Mouse (Mus musculus): ENCODE results near the gene Gm9803. TPM values are rescaled to one million over a fixed set of nuclear protein-coding genes. Genes with fewer than 3 reads are reported as not detected.
A peak's percentile ranks its signal among the peaks of the same experiment; 100 is the strongest.

Gene Gm9803
- polyA plus RNA-seq, 1 experiment from 2014 or later = 13.8 TPM

GRCm38 (mm10) chr10:43483426-43483995 lies 40.4 kb upstream of the Gm9803 start:
- Histone ChIP-seq H3K4me1 (ENCODE audit: insufficient read depth, low read length) (peaks cover 34% of the 10 kb centered on the region), H3K9ac (replicated peaks; ENCODE audit: low read length) (peak overlapping the region; percentile 27), H3K27me3 (ENCODE audit: insufficient read depth, low read length) (no peaks in the 10 kb centered on the region), H3K27ac (ENCODE audit: low read length) (peak overlapping the region; percentile 52), H3K4me2 (replicated peaks; ENCODE audit: low read depth, low read length) (no peak overlapping the region; the same call in 1 of the 2 replicates), H3K4me3 (ENCODE audit: low read length) (no peak overlapping the region), H3K9me3 (ENCODE audit: low read length) (no peaks in the 10 kb centered on the region), H3K36me3 (ENCODE audit: insufficient read depth, low read length) (no peaks in the 10 kb centered on the region)
- WGBS = 25% methylated on average over 9 of the region's 9 CpGs
- ATAC-seq (ENCODE audit: low FRiP score, low TSS enrichment) = no peak

GRCm38 (mm10) chr10:43485751-43486268 lies 38.1 kb upstream of the Gm9803 start:
- Histone ChIP-seq H3K4me3 (ENCODE audit: low read length) (no peak overlapping the region), H3K4me2 (replicated peaks; ENCODE audit: low read depth, low read length) (no peak overlapping the region), H3K4me1 (ENCODE audit: insufficient read depth, low read length) (peaks cover 43% of the 10 kb centered on the region), H3K9me3 (ENCODE audit: low read length) (no peaks in the 10 kb centered on the region), H3K27me3 (ENCODE audit: insufficient read depth, low read length) (no peaks in the 10 kb centered on the region), H3K9ac (replicated peaks; ENCODE audit: low read length) (no peak overlapping the region), H3K36me3 (ENCODE audit: insufficient read depth, low read length) (no peaks in the 10 kb centered on the region), H3K27ac (ENCODE audit: low read length) (no peak overlapping the region)
- no peak for ATAC-seq (ENCODE audit: low FRiP score, low TSS enrichment)
- WGBS = 74% methylated on average over 6 of the region's 6 CpGs

- H3K4me1 ChIP-seq (ENCODE audit: insufficient read depth, low read length) = peaks cover 34% of the 10 kb centered on the region
- no peak overlapping the region for H3K4me3 ChIP-seq (ENCODE audit: low read length)
- H3K9me3 ChIP-seq (ENCODE audit: low read length) = no peaks in the 10 kb centered on the region
- H3K36me3 ChIP-seq (ENCODE audit: insufficient read depth, low read length) = no peaks in the 10 kb centered on the region
- H3K27ac ChIP-seq (ENCODE audit: low read length) = no peak overlapping the region
- H3K4me2 ChIP-seq (replicated peaks; ENCODE audit: low read depth, low read length) = no peak overlapping the region
- no peaks in the 10 kb centered on the region for H3K27me3 ChIP-seq (ENCODE audit: insufficient read depth, low read length)
- no peak for ATAC-seq (ENCODE audit: low FRiP score, low TSS enrichment)
- H3K9ac ChIP-seq (replicated peaks; ENCODE audit: low read length) = no peak overlapping the region
- 73% methylated on average over 3 of the region's 3 CpGs for WGBS
Observed at GRCm38 (mm10) chr10:43487441-43488010, 36.4 kb upstream of the Gm9803 start.

- no peak overlapping the region for H3K4me2 ChIP-seq (replicated peaks; ENCODE audit: low read depth, low read length)
- WGBS = 63% methylated on average over 4 of the region's 4 CpGs
- peaks cover 30% of the 10 kb centered on the region for H3K4me1 ChIP-seq (ENCODE audit: insufficient read depth, low read length)
- H3K27me3 ChIP-seq (ENCODE audit: insufficient read depth, low read length) = no peaks in the 10 kb centered on the region
- no peak overlapping the region for H3K27ac ChIP-seq (ENCODE audit: low read length)
- no peak overlapping the region for H3K9ac ChIP-seq (replicated peaks; ENCODE audit: low read length)
- no peaks in the 10 kb centered on the region for H3K9me3 ChIP-seq (ENCODE audit: low read length)
- no peaks in the 10 kb centered on the region for H3K36me3 ChIP-seq (ENCODE audit: insufficient read depth, low read length)
- ATAC-seq (ENCODE audit: low FRiP score, low TSS enrichment) = no peak
- H3K4me3 ChIP-seq (ENCODE audit: low read length) = no peak overlapping the region
Observed at GRCm38 (mm10) chr10:43488258-43488657, 35.6 kb upstream of the Gm9803 start.

- WGBS = 83% methylated on average over 7 of the region's 7 CpGs
- Histone ChIP-seq H3K4me3 (ENCODE audit: low read length) (no peak overlapping the region), H3K27ac (ENCODE audit: low read length) (0 out of 2 replicates have a peak overlapping the region, but pooled peaks have one; percentile 71), H3K4me2 (replicated peaks; ENCODE audit: low read depth, low read length) (no peak overlapping the region), H3K4me1 (ENCODE audit: insufficient read depth, low read length) (peaks cover 24% of the 10 kb centered on the region), H3K9ac (replicated peaks; ENCODE audit: low read length) (no peak overlapping the region), H3K36me3 (ENCODE audit: insufficient read depth, low read length) (0 out of 2 replicates have a peak, but pooled peaks cover under 1% of the 10 kb centered on the region), H3K27me3 (ENCODE audit: insufficient read depth, low read length) (no peaks in the 10 kb centered on the region), H3K9me3 (ENCODE audit: low read length) (no peaks in the 10 kb centered on the region)
- ATAC-seq (ENCODE audit: low FRiP score, low TSS enrichment) = 0 out of 2 replicates have a peak, but pooled peaks have one; percentile 3
Observed at GRCm38 (mm10) chr10:43489139-43489538, 34.7 kb upstream of the Gm9803 start.

GRCm38 (mm10) chr10:43489550-43489949 lies 34.3 kb upstream of the Gm9803 start:
- 0 out of 2 replicates have a peak, but pooled peaks have one; percentile 50 for ATAC-seq (ENCODE audit: low FRiP score, low TSS enrichment)
- WGBS = 21% methylated on average over 6 of the region's 6 CpGs
- H3K27ac ChIP-seq (ENCODE audit: low read length) = peak overlapping the region; percentile 71; the same call in 1 of the 2 replicates

GRCm38 (mm10) chr10:43490034-43490433 lies 33.9 kb upstream of the Gm9803 start:
- peak; percentile 24; the same call in 1 of the 2 replicates for ATAC-seq (ENCODE audit: low FRiP score, low TSS enrichment)
- 57% methylated on average over 8 of the region's 8 CpGs for WGBS

More at GRCm38 (mm10) chr10:43489550-43489949, 34.3 kb upstream of the Gm9803 start:
- Histone ChIP-seq H3K36me3 (ENCODE audit: insufficient read depth, low read length) (peaks cover 4% of the 10 kb centered on the region; the same call in 1 of the 2 replicates), H3K9ac (replicated peaks; ENCODE audit: low read length) (no peak overlapping the region), H3K4me2 (replicated peaks; ENCODE audit: low read depth, low read length) (no peak overlapping the region), H3K4me1 (ENCODE audit: insufficient read depth, low read length) (peaks cover 24% of the 10 kb centered on the region), H3K4me3 (ENCODE audit: low read length) (no peak overlapping the region), H3K9me3 (ENCODE audit: low read length) (no peaks in the 10 kb centered on the region), H3K27me3 (ENCODE audit: insufficient read depth, low read length) (no peaks in the 10 kb centered on the region)

GRCm38 (mm10) chr10:43490846-43491245 lies 33.0 kb upstream of the Gm9803 start:
- peaks cover 17% of the 10 kb centered on the region for H3K36me3 ChIP-seq (ENCODE audit: insufficient read depth, low read length)
- H3K4me2 ChIP-seq (replicated peaks; ENCODE audit: low read depth, low read length) = no peak overlapping the region
- no peak overlapping the region for H3K9ac ChIP-seq (replicated peaks; ENCODE audit: low read length)
- no peaks in the 10 kb centered on the region for H3K27me3 ChIP-seq (ENCODE audit: insufficient read depth, low read length)
- H3K4me3 ChIP-seq (ENCODE audit: low read length) = no peak overlapping the region
- peaks cover 24% of the 10 kb centered on the region for H3K4me1 ChIP-seq (ENCODE audit: insufficient read depth, low read length)
- H3K27ac ChIP-seq (ENCODE audit: low read length) = no peak overlapping the region
- H3K9me3 ChIP-seq (ENCODE audit: low read length) = no peaks in the 10 kb centered on the region
- no peak for ATAC-seq (ENCODE audit: low FRiP score, low TSS enrichment)
- WGBS = 72% methylated on average over 5 of the region's 5 CpGs

More at GRCm38 (mm10) chr10:43490034-43490433, 33.9 kb upstream of the Gm9803 start:
- Histone ChIP-seq H3K27ac (ENCODE audit: low read length) (peak overlapping the region; percentile 71; the same call in 1 of the 2 replicates), H3K4me1 (ENCODE audit: insufficient read depth, low read length) (peaks cover 24% of the 10 kb centered on the region), H3K9me3 (ENCODE audit: low read length) (no peaks in the 10 kb centered on the region), H3K4me3 (ENCODE audit: low read length) (no peak overlapping the region), H3K27me3 (ENCODE audit: insufficient read depth, low read length) (no peaks in the 10 kb centered on the region), H3K9ac (replicated peaks; ENCODE audit: low read length) (0 out of 2 replicates have a peak overlapping the region, but pooled peaks have one; percentile 19), H3K36me3 (ENCODE audit: insufficient read depth, low read length) (peaks cover 9% of the 10 kb centered on the region; the same call in 1 of the 2 replicates), H3K4me2 (replicated peaks; ENCODE audit: low read depth, low read length) (no peak overlapping the region)

GRCm38 (mm10) chr10:43502599-43502998 lies 21.3 kb upstream of the Gm9803 start:
- Histone ChIP-seq H3K27me3 (ENCODE audit: insufficient read depth, low read length) (no peaks in the 10 kb centered on the region), H3K4me2 (replicated peaks; ENCODE audit: low read depth, low read length) (no peak overlapping the region), H3K4me1 (ENCODE audit: insufficient read depth, low read length) (no peaks in the 10 kb centered on the region), H3K9ac (replicated peaks; ENCODE audit: low read length) (no peak overlapping the region), H3K4me3 (ENCODE audit: low read length) (no peak overlapping the region), H3K36me3 (ENCODE audit: insufficient read depth, low read length) (peaks cover 31% of the 10 kb centered on the region), H3K9me3 (ENCODE audit: low read length) (no peaks in the 10 kb centered on the region), H3K27ac (ENCODE audit: low read length) (no peak overlapping the region)
- no peak for ATAC-seq (ENCODE audit: low FRiP score, low TSS enrichment)
- WGBS = 98% methylated on average over 4 of the region's 4 CpGs

- no peaks in the 10 kb centered on the region for H3K4me1 ChIP-seq (ENCODE audit: insufficient read depth, low read length)
- H3K9ac ChIP-seq (replicated peaks; ENCODE audit: low read length) = no peak overlapping the region
- 92% methylated on average over 1 of the region's 1 CpGs for WGBS
- no peak overlapping the region for H3K4me2 ChIP-seq (replicated peaks; ENCODE audit: low read depth, low read length)
- no peak overlapping the region for H3K4me3 ChIP-seq (ENCODE audit: low read length)
- ATAC-seq (ENCODE audit: low FRiP score, low TSS enrichment) = no peak
- no peaks in the 10 kb centered on the region for H3K9me3 ChIP-seq (ENCODE audit: low read length)
- no peak overlapping the region for H3K27ac ChIP-seq (ENCODE audit: low read length)
- no peaks in the 10 kb centered on the region for H3K27me3 ChIP-seq (ENCODE audit: insufficient read depth, low read length)
- peaks cover 19% of the 10 kb centered on the region for H3K36me3 ChIP-seq (ENCODE audit: insufficient read depth, low read length)
Observed at GRCm38 (mm10) chr10:43504291-43504690, 19.6 kb upstream of the Gm9803 start.

Measured in kidney, embryonic 16.5 days (tissue).